Mouse (Mus musculus): Measurements from ENCODE around the gene 6330409D20Rik. TPM values are rescaled to one million over a fixed set of nuclear protein-coding genes. Genes with fewer than 3 reads are reported as not detected.
A peak's percentile ranks its signal among the peaks of the same experiment; 100 is the strongest.

The 6330409D20Rik gene
- total and polyA plus RNA-seq, 3 experiments, result not detected

- Histone ChIP-seq H3K4me1 (ENCODE audit: insufficient read depth, low read depth, low read length) (peaks cover 7% of the 10 kb centered on the region), H3K27me3 (ENCODE audit: insufficient read depth, low read length) (peaks cover 71% of the 10 kb centered on the region), H3K36me3 (replicated peaks) (no peaks in the 10 kb centered on the region), H3K4me3 (ENCODE audit: low read depth, low read length) (no peak overlapping the region), H3K9me3 (replicated peaks) (no peaks in the 10 kb centered on the region)
- DNase-seq (ENCODE audit: low spot score) (no peak), ATAC-seq (ENCODE audit: extremely low read depth, insufficient number of reproducible peaks, low FRiP score, poor library complexity, severe bottlenecking) (no peak)
- no peak for TF ChIP-seq GATA2 (IDR thresholded peaks at IDR 0.05; ENCODE audit: borderline replicate concordance, low read depth, low read length)
- TF ChIP-seq GATA1 (IDR thresholded peaks at IDR 0.05; ENCODE audit: borderline replicate concordance, low read length), result no peak
- no peak for TF ChIP-seq TAL1 (conservative IDR thresholded peaks at IDR 0.05; ENCODE audit: low read depth, low read length)
- TF ChIP-seq CTCF (IDR thresholded peaks at IDR 0.05; ENCODE audit: low read depth, low read length), result no peak
- no peak for TF ChIP-seq POLR2AphosphoS5 (IDR thresholded peaks at IDR 0.05; ENCODE audit: insufficient replicate concordance, low read depth, low read length)
Observed at GRCm38 (mm10) chr2:32732695-32733094, 8.1 kb downstream of the 6330409D20Rik start.

GRCm38 (mm10) chr2:32731911-32732310 lies 8.9 kb downstream of the 6330409D20Rik start:
- H3K4me3 ChIP-seq (ENCODE audit: low read depth, low read length), result no peak overlapping the region
- H3K4me1 ChIP-seq (ENCODE audit: insufficient read depth, low read depth, low read length), result peaks cover 15% of the 10 kb centered on the region
- TF ChIP-seq CTCF (IDR thresholded peaks at IDR 0.05; ENCODE audit: low read depth, low read length) (no peak), TAL1 (conservative IDR thresholded peaks at IDR 0.05; ENCODE audit: low read depth, low read length) (no peak), GATA1 (IDR thresholded peaks at IDR 0.05; ENCODE audit: borderline replicate concordance, low read length) (no peak), POLR2AphosphoS5 (IDR thresholded peaks at IDR 0.05; ENCODE audit: insufficient replicate concordance, low read depth, low read length) (no peak), GATA2 (IDR thresholded peaks at IDR 0.05; ENCODE audit: borderline replicate concordance, low read depth, low read length) (no peak)
- H3K9me3 ChIP-seq (replicated peaks), result no peaks in the 10 kb centered on the region
- DNase-seq (ENCODE audit: low spot score), result no peak
- no peak for ATAC-seq (ENCODE audit: extremely low read depth, insufficient number of reproducible peaks, low FRiP score, poor library complexity, severe bottlenecking)
- peaks cover 66% of the 10 kb centered on the region for H3K27me3 ChIP-seq (ENCODE audit: insufficient read depth, low read length)
- no peaks in the 10 kb centered on the region for H3K36me3 ChIP-seq (replicated peaks)

- H3K4me3 ChIP-seq (ENCODE audit: low read depth, low read length), result no peak overlapping the region
- H3K4me1 ChIP-seq (ENCODE audit: insufficient read depth, low read depth, low read length), result peaks cover 15% of the 10 kb centered on the region
- DNase-seq (ENCODE audit: low spot score) (no peak), ATAC-seq (ENCODE audit: extremely low read depth, insufficient number of reproducible peaks, low FRiP score, poor library complexity, severe bottlenecking) (no peak)
- no peak for TF ChIP-seq POLR2AphosphoS5 (IDR thresholded peaks at IDR 0.05; ENCODE audit: insufficient replicate concordance, low read depth, low read length)
- no peak for TF ChIP-seq CTCF (IDR thresholded peaks at IDR 0.05; ENCODE audit: low read depth, low read length)
- TF ChIP-seq GATA2 (IDR thresholded peaks at IDR 0.05; ENCODE audit: borderline replicate concordance, low read depth, low read length), result no peak
- TF ChIP-seq GATA1 (IDR thresholded peaks at IDR 0.05; ENCODE audit: borderline replicate concordance, low read length), result no peak
- TF ChIP-seq TAL1 (conservative IDR thresholded peaks at IDR 0.05; ENCODE audit: low read depth, low read length), result no peak
- no peaks in the 10 kb centered on the region for H3K9me3 ChIP-seq (replicated peaks)
- H3K27me3 ChIP-seq (ENCODE audit: insufficient read depth, low read length), result peaks cover 63% of the 10 kb centered on the region
- H3K36me3 ChIP-seq (replicated peaks), result no peaks in the 10 kb centered on the region
Observed at GRCm38 (mm10) chr2:32730854-32731253, 10.0 kb downstream of the 6330409D20Rik start.

GRCm38 (mm10) chr2:32729547-32729946 lies 11.3 kb downstream of the 6330409D20Rik start:
- no peaks in the 10 kb centered on the region for H3K36me3 ChIP-seq (replicated peaks)
- peaks cover 11% of the 10 kb centered on the region for H3K4me1 ChIP-seq (ENCODE audit: insufficient read depth, low read depth, low read length)
- peaks cover 65% of the 10 kb centered on the region for H3K27me3 ChIP-seq (ENCODE audit: insufficient read depth, low read length)
- H3K9me3 ChIP-seq (replicated peaks), result no peaks in the 10 kb centered on the region
- no peak for TF ChIP-seq TAL1 (conservative IDR thresholded peaks at IDR 0.05; ENCODE audit: low read depth, low read length)
- no peak for TF ChIP-seq CTCF (IDR thresholded peaks at IDR 0.05; ENCODE audit: low read depth, low read length)
- TF ChIP-seq GATA2 (IDR thresholded peaks at IDR 0.05; ENCODE audit: borderline replicate concordance, low read depth, low read length), result no peak
- TF ChIP-seq POLR2AphosphoS5 (IDR thresholded peaks at IDR 0.05; ENCODE audit: insufficient replicate concordance, low read depth, low read length), result no peak
- TF ChIP-seq GATA1 (IDR thresholded peaks at IDR 0.05; ENCODE audit: borderline replicate concordance, low read length), result no peak
- ATAC-seq (ENCODE audit: extremely low read depth, insufficient number of reproducible peaks, low FRiP score, poor library complexity, severe bottlenecking), result no peak
- DNase-seq (ENCODE audit: low spot score), result no peak
- no peak overlapping the region for H3K4me3 ChIP-seq (ENCODE audit: low read depth, low read length)

- ATAC-seq (ENCODE audit: extremely low read depth, insufficient number of reproducible peaks, low FRiP score, poor library complexity, severe bottlenecking), result no peak
- peaks cover 11% of the 10 kb centered on the region for H3K4me1 ChIP-seq (ENCODE audit: insufficient read depth, low read depth, low read length)
- peak overlapping the region; percentile 9; the same call in 1 of the 2 replicates for H3K4me3 ChIP-seq (ENCODE audit: low read depth, low read length)
- no peaks in the 10 kb centered on the region for H3K9me3 ChIP-seq (replicated peaks)
- H3K36me3 ChIP-seq (replicated peaks), result no peaks in the 10 kb centered on the region
- DNase-seq (ENCODE audit: low spot score), result no peak
- peaks cover 63% of the 10 kb centered on the region for H3K27me3 ChIP-seq (ENCODE audit: insufficient read depth, low read length)
- TF ChIP-seq GATA1 (IDR thresholded peaks at IDR 0.05; ENCODE audit: borderline replicate concordance, low read length) (no peak), CTCF (IDR thresholded peaks at IDR 0.05; ENCODE audit: low read depth, low read length) (no peak), GATA2 (IDR thresholded peaks at IDR 0.05; ENCODE audit: borderline replicate concordance, low read depth, low read length) (no peak), POLR2AphosphoS5 (IDR thresholded peaks at IDR 0.05; ENCODE audit: insufficient replicate concordance, low read depth, low read length) (no peak), TAL1 (conservative IDR thresholded peaks at IDR 0.05; ENCODE audit: low read depth, low read length) (no peak)
Observed at GRCm38 (mm10) chr2:32728463-32728862, 12.4 kb downstream of the 6330409D20Rik start.

GRCm38 (mm10) chr2:32727435-32727834 lies 13.4 kb downstream of the 6330409D20Rik start:
- ATAC-seq (ENCODE audit: extremely low read depth, insufficient number of reproducible peaks, low FRiP score, poor library complexity, severe bottlenecking) (peak; percentile 97), DNase-seq (ENCODE audit: low spot score) (peak; percentile 91)
- Histone ChIP-seq H3K36me3 (replicated peaks) (no peaks in the 10 kb centered on the region), H3K4me3 (ENCODE audit: low read depth, low read length) (peak overlapping the region; percentile 62; the same call in 1 of the 2 replicates), H3K9me3 (replicated peaks) (no peaks in the 10 kb centered on the region), H3K27me3 (ENCODE audit: insufficient read depth, low read length) (peaks cover 61% of the 10 kb centered on the region), H3K4me1 (ENCODE audit: insufficient read depth, low read depth, low read length) (peaks cover 14% of the 10 kb centered on the region)
- TF ChIP-seq POLR2AphosphoS5 (IDR thresholded peaks at IDR 0.05; ENCODE audit: insufficient replicate concordance, low read depth, low read length), result no peak
- TF ChIP-seq CTCF (IDR thresholded peaks at IDR 0.05; ENCODE audit: low read depth, low read length), result no peak
- TF ChIP-seq TAL1 (conservative IDR thresholded peaks at IDR 0.05; ENCODE audit: low read depth, low read length), result no peak
- no peak for TF ChIP-seq GATA2 (IDR thresholded peaks at IDR 0.05; ENCODE audit: borderline replicate concordance, low read depth, low read length)
- TF ChIP-seq GATA1 (IDR thresholded peaks at IDR 0.05; ENCODE audit: borderline replicate concordance, low read length), result no peak
